Mouse (Mus musculus): ENCODE measurements around the gene Psmb8.

GRCm38 (mm10) chr17:34199050-34199619 is 1.6 kb downstream of the Psmb8 start:
- TF ChIP-seq POLR2A (IDR thresholded peaks at IDR 0.05; ENCODE audit: insufficient read depth, low read depth, low read length) (no peak), CTCF (IDR thresholded peaks at IDR 0.05; ENCODE audit: insufficient read depth, low read depth, low read length) (no peak)

All from olfactory bulb, adult 2 months (tissue).